Mouse (Mus musculus): ENCODE measurements around the gene Usp5. TPM values are rescaled to one million over a fixed set of nuclear protein-coding genes. Genes with fewer than 3 reads are reported as not detected.

Gene Usp5
- polyA plus RNA-seq, 2 experiments: 105 to 115 TPM

GRCm38 (mm10) chr6:124767536-124767919, 61.8 kb downstream of the Usp5 start:
- H3K27ac ChIP-seq (replicated peaks; ENCODE audit: low read depth, low read length): no peak overlapping the region
- TF ChIP-seq POLR2A (IDR thresholded peaks at IDR 0.05; ENCODE audit: borderline replicate concordance, extremely low read depth, insufficient read depth, insufficient read length): no peak
- ATAC-seq (ENCODE audit: low FRiP score, low read depth) (no peak), DNase-seq (ENCODE audit: low spot score) (no peak)
- H3K9ac ChIP-seq (ENCODE audit: low read depth, low read length, severe bottlenecking): 0 out of 2 replicates have a peak overlapping the region, but pooled peaks have one; percentile 2
- H3K4me1 ChIP-seq (ENCODE audit: control insufficient read depth, insufficient read depth, low read length): peaks cover 12% of the 10 kb centered on the region; the same call in 1 of the 2 replicates
- H3K4me2 ChIP-seq (replicated peaks; ENCODE audit: low read depth, low read length, severe bottlenecking): no peak overlapping the region
- H3K4me3 ChIP-seq (replicated peaks; ENCODE audit: low read length): no peak overlapping the region
- 50% methylated on average over 4 of the region's 4 CpGs for WGBS
- H3K9me3 ChIP-seq (ENCODE audit: control insufficient read depth, low read length): no peaks in the 10 kb centered on the region
- no peaks in the 10 kb centered on the region for H3K36me3 ChIP-seq (ENCODE audit: control insufficient read depth, insufficient read depth, low read length)
- H3K27me3 ChIP-seq (ENCODE audit: control insufficient read depth, insufficient read depth, low read length): peaks cover 8% of the 10 kb centered on the region; the same call in 1 of the 2 replicates

DNA sequence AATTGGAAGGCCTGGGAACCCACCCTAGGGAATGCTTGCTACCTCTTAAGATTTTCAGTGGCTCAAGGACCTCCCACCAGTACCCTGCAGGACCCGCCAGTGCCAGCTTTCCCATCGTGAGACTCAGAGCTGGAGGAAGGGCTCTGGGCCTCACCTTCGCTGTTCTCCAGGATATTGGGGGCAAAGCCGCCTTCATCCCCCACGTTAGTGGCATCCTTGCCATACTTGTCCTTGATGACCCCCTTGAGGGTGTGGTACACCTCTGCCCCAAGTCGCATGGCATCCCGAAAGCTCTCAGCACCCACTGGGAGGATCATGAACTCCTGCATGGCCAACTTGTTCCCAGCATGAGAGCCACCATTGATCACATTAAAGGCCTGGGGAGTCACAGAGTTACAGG, 63.3 kb downstream of the Usp5 start:
- DNase-seq (ENCODE audit: low spot score) (no peak), ATAC-seq (ENCODE audit: low FRiP score, low read depth) (no peak)
- H3K9me3 ChIP-seq (ENCODE audit: control insufficient read depth, low read length): no peaks in the 10 kb centered on the region
- no peak overlapping the region for H3K4me3 ChIP-seq (replicated peaks; ENCODE audit: low read length)
- H3K9ac ChIP-seq (ENCODE audit: low read depth, low read length, severe bottlenecking): no peak overlapping the region
- no peak overlapping the region for H3K27ac ChIP-seq (replicated peaks; ENCODE audit: low read depth, low read length)
- no peak overlapping the region for H3K4me2 ChIP-seq (replicated peaks; ENCODE audit: low read depth, low read length, severe bottlenecking)
- H3K36me3 ChIP-seq (ENCODE audit: control insufficient read depth, insufficient read depth, low read length): no peaks in the 10 kb centered on the region
- H3K4me1 ChIP-seq (ENCODE audit: control insufficient read depth, insufficient read depth, low read length): peaks cover 12% of the 10 kb centered on the region; the same call in 1 of the 2 replicates
- peaks cover 8% of the 10 kb centered on the region; the same call in 1 of the 2 replicates for H3K27me3 ChIP-seq (ENCODE audit: control insufficient read depth, insufficient read depth, low read length)
- no peak for TF ChIP-seq POLR2A (IDR thresholded peaks at IDR 0.05; ENCODE audit: borderline replicate concordance, extremely low read depth, insufficient read depth, insufficient read length)
- 88% methylated on average over 7 of the region's 7 CpGs for WGBS

Other genes starting within 250 kb of the Usp5 start
- 0.23 and 0.24 TPM in 2 replicates for gene C1s2, start 193.4 kb downstream of the Usp5 start, polyA plus RNA-seq (2012; rRNA removed)
- 0.10 TPM in 1 of 2 replicates, not detected in the other for gene C1s2, start 193.4 kb downstream of the Usp5 start, polyA plus RNA-seq (2014; fragmentation: Nextera tagmentation; extraction: Ambion mirVana)
- 80.8 and 101 TPM in 2 replicates for gene Lpcat3, start 166.5 kb downstream of the Usp5 start, polyA plus RNA-seq (2012; rRNA removed)
- 49.3 and 51.7 TPM in 2 replicates for gene Lpcat3, start 166.5 kb downstream of the Usp5 start, polyA plus RNA-seq (2014; fragmentation: Nextera tagmentation; extraction: Ambion mirVana)
- gene Emg1, start 117.3 kb downstream of the Usp5 start, polyA plus RNA-seq (2012; rRNA removed): 135 and 148 TPM in 2 replicates
- gene Emg1, start 117.3 kb downstream of the Usp5 start, polyA plus RNA-seq (2014; fragmentation: Nextera tagmentation; extraction: Ambion mirVana): 179 and 185 TPM in 2 replicates
- gene Phb2, start 117.1 kb downstream of the Usp5 start, polyA plus RNA-seq (2012; rRNA removed): 203 and 205 TPM in 2 replicates
- gene Phb2, start 117.1 kb downstream of the Usp5 start, polyA plus RNA-seq (2014; fragmentation: Nextera tagmentation; extraction: Ambion mirVana): 295 and 296 TPM in 2 replicates
- 9.4 and 9.6 TPM in 2 replicates for gene Ptpn6, start 90.8 kb downstream of the Usp5 start, polyA plus RNA-seq (2012; rRNA removed)
- 13.9 and 14.2 TPM in 2 replicates for gene Ptpn6, start 90.8 kb downstream of the Usp5 start, polyA plus RNA-seq (2014; fragmentation: Nextera tagmentation; extraction: Ambion mirVana)
- gene Grcc10, start 88.1 kb downstream of the Usp5 start, polyA plus RNA-seq (2012; rRNA removed): 285 and 290 TPM in 2 replicates
- 438 and 458 TPM in 2 replicates for gene Grcc10, start 88.1 kb downstream of the Usp5 start, polyA plus RNA-seq (2014; fragmentation: Nextera tagmentation; extraction: Ambion mirVana)
- gene Gm45234, start 73.5 kb downstream of the Usp5 start, polyA plus RNA-seq (2012; rRNA removed): not detected in 2 replicates
- gene Gm45234, start 73.5 kb downstream of the Usp5 start, polyA plus RNA-seq (2014; fragmentation: Nextera tagmentation; extraction: Ambion mirVana): not detected in 2 replicates
- gene Atn1, start 73.0 kb downstream of the Usp5 start, polyA plus RNA-seq (2012; rRNA removed): 102 and 141 TPM in 2 replicates
- 14.6 and 19.4 TPM in 2 replicates for gene Atn1, start 73.0 kb downstream of the Usp5 start, polyA plus RNA-seq (2014; fragmentation: Nextera tagmentation; extraction: Ambion mirVana)
- gene Eno2, start 59.8 kb downstream of the Usp5 start, polyA plus RNA-seq (2012; rRNA removed): 21.7 and 25.3 TPM in 2 replicates
- 6.0 and 10.2 TPM in 2 replicates for gene Eno2, start 59.8 kb downstream of the Usp5 start, polyA plus RNA-seq (2014; fragmentation: Nextera tagmentation; extraction: Ambion mirVana)
- gene Lrrc23, start 49.8 kb downstream of the Usp5 start, polyA plus RNA-seq (2012; rRNA removed): 1.1 TPM in 2 replicates
- 0.88 and 1.2 TPM in 2 replicates for gene Lrrc23, start 49.8 kb downstream of the Usp5 start, polyA plus RNA-seq (2014; fragmentation: Nextera tagmentation; extraction: Ambion mirVana)
- gene Spsb2, start 20.8 kb downstream of the Usp5 start, polyA plus RNA-seq (2012; rRNA removed): 9.8 and 11.1 TPM in 2 replicates
- 8.9 and 10.8 TPM in 2 replicates for gene Spsb2, start 20.8 kb downstream of the Usp5 start, polyA plus RNA-seq (2014; fragmentation: Nextera tagmentation; extraction: Ambion mirVana)
- 636 and 744 TPM in 2 replicates for gene Tpi1, start 15.2 kb downstream of the Usp5 start, polyA plus RNA-seq (2012; rRNA removed)
- gene Tpi1, start 15.2 kb downstream of the Usp5 start, polyA plus RNA-seq (2014; fragmentation: Nextera tagmentation; extraction: Ambion mirVana): 808 and 825 TPM in 2 replicates
- 141 and 164 TPM in 2 replicates for gene Cdca3, start 63 bp upstream of the Usp5 start, polyA plus RNA-seq (2012; rRNA removed)
- gene Cdca3, start 63 bp upstream of the Usp5 start, polyA plus RNA-seq (2014; fragmentation: Nextera tagmentation; extraction: Ambion mirVana): 128 and 146 TPM in 2 replicates
- gene Gnb3, start 10.8 kb upstream of the Usp5 start, polyA plus RNA-seq (2012; rRNA removed): 1.9 and 2.3 TPM in 2 replicates
- gene Gnb3, start 10.8 kb upstream of the Usp5 start, polyA plus RNA-seq (2014; fragmentation: Nextera tagmentation; extraction: Ambion mirVana): 1.6 and 1.8 TPM in 2 replicates
- gene P3h3, start 28.3 kb upstream of the Usp5 start, polyA plus RNA-seq (2012; rRNA removed): 339 and 401 TPM in 2 replicates
- 57.5 and 67.6 TPM in 2 replicates for gene P3h3, start 28.3 kb upstream of the Usp5 start, polyA plus RNA-seq (2014; fragmentation: Nextera tagmentation; extraction: Ambion mirVana)
- gene Gpr162, start 34.5 kb upstream of the Usp5 start, polyA plus RNA-seq (2012; rRNA removed): 7.5 and 10.8 TPM in 2 replicates
- 2.1 and 2.3 TPM in 2 replicates for gene Gpr162, start 34.5 kb upstream of the Usp5 start, polyA plus RNA-seq (2014; fragmentation: Nextera tagmentation; extraction: Ambion mirVana)
- gene Cd4, start 58.7 kb upstream of the Usp5 start, polyA plus RNA-seq (2012; rRNA removed): 0.23 and 0.26 TPM in 2 replicates
- 0.10 and 0.51 TPM in 2 replicates for gene Cd4, start 58.7 kb upstream of the Usp5 start, polyA plus RNA-seq (2014; fragmentation: Nextera tagmentation; extraction: Ambion mirVana)
- gene Lag3, start 82.2 kb upstream of the Usp5 start, polyA plus RNA-seq (2012; rRNA removed): 2.3 and 3.2 TPM in 2 replicates
- gene Lag3, start 82.2 kb upstream of the Usp5 start, polyA plus RNA-seq (2014; fragmentation: Nextera tagmentation; extraction: Ambion mirVana): 2.0 and 2.6 TPM in 2 replicates
- 1,126 and 1,778 TPM in 2 replicates for gene Ptms, start 90.6 kb upstream of the Usp5 start, polyA plus RNA-seq (2012; rRNA removed)
- gene Ptms, start 90.6 kb upstream of the Usp5 start, polyA plus RNA-seq (2014; fragmentation: Nextera tagmentation; extraction: Ambion mirVana): 306 and 353 TPM in 2 replicates
- gene Mlf2, start 101.9 kb upstream of the Usp5 start, polyA plus RNA-seq (2012; rRNA removed): 407 and 471 TPM in 2 replicates
- 355 and 380 TPM in 2 replicates for gene Mlf2, start 101.9 kb upstream of the Usp5 start, polyA plus RNA-seq (2014; fragmentation: Nextera tagmentation; extraction: Ambion mirVana)
- 215 and 251 TPM in 2 replicates for gene Cops7a, start 136.1 kb upstream of the Usp5 start, polyA plus RNA-seq (2012; rRNA removed)
- gene Cops7a, start 136.1 kb upstream of the Usp5 start, polyA plus RNA-seq (2014; fragmentation: Nextera tagmentation; extraction: Ambion mirVana): 137 and 144 TPM in 2 replicates
- 35.2 and 44.6 TPM in 2 replicates for gene Pianp, start 167.2 kb upstream of the Usp5 start, polyA plus RNA-seq (2012; rRNA removed)
- gene Pianp, start 167.2 kb upstream of the Usp5 start, polyA plus RNA-seq (2014; fragmentation: Nextera tagmentation; extraction: Ambion mirVana): 20.0 and 20.3 TPM in 2 replicates
- gene Zfp384, start 179.7 kb upstream of the Usp5 start, polyA plus RNA-seq (2012; rRNA removed): 103 and 130 TPM in 2 replicates
- gene Zfp384, start 179.7 kb upstream of the Usp5 start, polyA plus RNA-seq (2014; fragmentation: Nextera tagmentation; extraction: Ambion mirVana): 12.4 and 14.6 TPM in 2 replicates
- gene Ing4, start 210.3 kb upstream of the Usp5 start, polyA plus RNA-seq (2012; rRNA removed): 143 TPM in 2 replicates
- 122 and 131 TPM in 2 replicates for gene Ing4, start 210.3 kb upstream of the Usp5 start, polyA plus RNA-seq (2014; fragmentation: Nextera tagmentation; extraction: Ambion mirVana)
- 28.9 and 31.3 TPM in 2 replicates for gene Acrbp, start 220.2 kb upstream of the Usp5 start, polyA plus RNA-seq (2012; rRNA removed)
- gene Acrbp, start 220.2 kb upstream of the Usp5 start, polyA plus RNA-seq (2014; fragmentation: Nextera tagmentation; extraction: Ambion mirVana): 9.4 and 13.9 TPM in 2 replicates
- 3.9 and 5.0 TPM in 2 replicates for gene Lpar5, start 238.4 kb upstream of the Usp5 start, polyA plus RNA-seq (2012; rRNA removed)
- gene Lpar5, start 238.4 kb upstream of the Usp5 start, polyA plus RNA-seq (2014; fragmentation: Nextera tagmentation; extraction: Ambion mirVana): 2.5 and 4.0 TPM in 2 replicates